Comparison of ENCODE assay signal across 22 mouse cellular contexts in the genomic region with DNA sequence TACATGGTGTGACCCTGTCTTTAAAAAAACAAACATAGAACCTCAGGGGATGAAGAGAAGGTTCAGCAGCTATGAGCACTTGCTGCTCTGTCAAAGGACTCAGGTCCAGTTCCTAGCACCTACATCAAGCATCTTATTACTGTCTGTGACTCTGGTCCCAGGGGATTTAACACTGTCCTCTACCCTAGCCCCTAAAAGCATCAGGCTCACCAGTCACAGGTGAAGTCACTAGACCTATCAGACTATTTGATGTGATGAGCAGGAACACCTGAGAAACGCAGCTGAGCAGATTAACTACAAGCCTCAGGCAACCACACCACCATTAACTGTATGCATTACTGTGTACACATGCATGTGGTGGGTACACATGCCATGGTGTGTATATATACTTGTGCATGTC.
"Had no signal": no experiment of that assay in that cellular context is flagged by ENCODE, and none has a peak within 500 bp of the region (broad histone marks: within the 10 kb centered on the region; RNA-seq: fewer than 3 reads in every experiment).

No protein-coding gene starts in this region.

- H3K9me3 ChIP-seq: kidney, embryonic 15.5 days; limb, embryonic 10.5 days; limb, embryonic 13.5 days; lung, embryonic 15.5 days; midbrain, embryonic 10.5 days; neural tube, embryonic 12.5 days; neural tube, embryonic 15.5 days had no signal

- DNase-seq: kidney, adult 11 months; kidney, adult 8-10 months; kidney, postnatal 25 days; layer of hippocampus, adult 9-11 months; liver, postnatal 0 days; lung, postnatal 10 days; lung, postnatal 36 days; midbrain, embryonic 14.5 days; right cerebral cortex, adult 18-20 months; right cerebral cortex, postnatal 14 days; right cerebral cortex, postnatal 4 days; thymus, postnatal 25 days had no signal

- H3K27ac ChIP-seq: limb, embryonic 10.5 days; limb, embryonic 13.5 days; liver, embryonic 14.5 days; lung, embryonic 15.5 days; midbrain, embryonic 10.5 days; neural tube, embryonic 12.5 days; neural tube, embryonic 15.5 days had no signal

- H3K4me3 ChIP-seq: kidney, embryonic 15.5 days; layer of hippocampus, adult 2 months; limb, embryonic 10.5 days; limb, embryonic 13.5 days; lung, embryonic 15.5 days; megakaryocyte, embryonic 14.5 days; midbrain, embryonic 10.5 days; neural tube, embryonic 12.5 days; neural tube, embryonic 15.5 days had no signal

- H3K36me3 ChIP-seq: neural tube, embryonic 12.5 days; neural tube, embryonic 15.5 days had no signal

- H3K9ac ChIP-seq: kidney, embryonic 15.5 days; limb, embryonic 13.5 days; liver, embryonic 14.5 days; liver, postnatal 0 days; lung, embryonic 15.5 days; neural tube, embryonic 12.5 days; neural tube, embryonic 15.5 days had no signal

- H3K4me2 ChIP-seq: kidney, embryonic 15.5 days; limb, embryonic 13.5 days; lung, embryonic 15.5 days; neural tube, embryonic 12.5 days; neural tube, embryonic 15.5 days had no signal

- H3K27me3 ChIP-seq: kidney, embryonic 15.5 days; limb, embryonic 13.5 days; lung, embryonic 15.5 days; megakaryocyte, embryonic 14.5 days; neural tube, embryonic 12.5 days; neural tube, embryonic 15.5 days had no signal

- ATAC-seq: liver, postnatal 0 days had no signal
